Mouse (Mus musculus): ENCODE measurements around the gene Kif3b.
"Not testable (repeated sequence)": the region's sequence is repeated elsewhere in the genome, so short reads cannot be mapped to it uniquely, and the experiment has no call there.

Kif3b gene

GRCm38 (mm10) chr2:153290938-153291928, at the start of gene Kif3b:
Gene Kif3b, plus strand, starts transcription at chr2:153291413.
- peak; percentile 84 for DNase-seq

GRCm38 (mm10) chr2:153242156-153242555, 49.1 kb upstream of the Kif3b start:
- DNase-seq, result no peak

- DNase-seq, result no peak
Observed at GRCm38 (mm10) chr2:153249751-153250150, 41.5 kb upstream of the Kif3b start.

GRCm38 (mm10) chr2:153256604-153257003, 34.6 kb upstream of the Kif3b start:
- no peak for DNase-seq

- DNase-seq, result peak in 1 of 2 experiments; percentile 41
Observed at GRCm38 (mm10) chr2:153259030-153259863, 32.0 kb upstream of the Kif3b start.

GRCm38 (mm10) chr2:153259864-153260674, 31.1 kb upstream of the Kif3b start:
- DNase-seq, result no peak

GRCm38 (mm10) chr2:153263053-153263452, 28.2 kb upstream of the Kif3b start:
- peak; percentile 37 to 48 for DNase-seq

- no peak for DNase-seq
Observed at GRCm38 (mm10) chr2:153267331-153267730, 23.9 kb upstream of the Kif3b start.

GRCm38 (mm10) chr2:153270231-153270915, 20.8 kb upstream of the Kif3b start:
- not testable (repeated sequence) for DNase-seq

GRCm38 (mm10) chr2:153274200-153274918, 16.9 kb upstream of the Kif3b start:
- not testable (repeated sequence) for DNase-seq

- no peak for DNase-seq
Observed at GRCm38 (mm10) chr2:153274919-153275247, 16.3 kb upstream of the Kif3b start.

- not testable (repeated sequence) for DNase-seq
Observed at GRCm38 (mm10) chr2:153275577-153275976, 15.6 kb upstream of the Kif3b start.

- no peak for DNase-seq
Observed at GRCm38 (mm10) chr2:153276440-153276839, 14.8 kb upstream of the Kif3b start.

GRCm38 (mm10) chr2:153276846-153277245, 14.4 kb upstream of the Kif3b start:
- not testable (repeated sequence) for DNase-seq

GRCm38 (mm10) chr2:153278357-153278756, 12.9 kb upstream of the Kif3b start:
- DNase-seq, result no peak

GRCm38 (mm10) chr2:153283919-153284318, 7.3 kb upstream of the Kif3b start:
- no peak for DNase-seq

GRCm38 (mm10) chr2:153286524-153286923, 4.7 kb upstream of the Kif3b start:
- DNase-seq, result no peak

- DNase-seq, result no peak
Observed at GRCm38 (mm10) chr2:153287835-153288234, 3.4 kb upstream of the Kif3b start.

- peak in 1 of 2 experiments; percentile 24 for DNase-seq
Observed at GRCm38 (mm10) chr2:153292305-153292861, 1.2 kb downstream of the Kif3b start.

GRCm38 (mm10) chr2:153295196-153295595, 4.0 kb downstream of the Kif3b start:
- DNase-seq, result no peak

GRCm38 (mm10) chr2:153297771-153298170, 6.6 kb downstream of the Kif3b start:
- DNase-seq, result no peak
